Mouse (Mus musculus) ES-CJ7 (cell line): ENCODE data around the gene Fermt3.
A peak's percentile ranks its signal among the peaks of the same experiment; 100 is the strongest.
"Not testable (repeated sequence)": the region's sequence is repeated elsewhere in the genome, so short reads cannot be mapped to it uniquely, and the experiment has no call there.

Experiments
- DNase-seq: peaks from one replicate; pipeline ENCODE4 v3.0.0; 2011; ENCODE audit warnings: low read depth, low spot score

Gene Fermt3

DNA sequence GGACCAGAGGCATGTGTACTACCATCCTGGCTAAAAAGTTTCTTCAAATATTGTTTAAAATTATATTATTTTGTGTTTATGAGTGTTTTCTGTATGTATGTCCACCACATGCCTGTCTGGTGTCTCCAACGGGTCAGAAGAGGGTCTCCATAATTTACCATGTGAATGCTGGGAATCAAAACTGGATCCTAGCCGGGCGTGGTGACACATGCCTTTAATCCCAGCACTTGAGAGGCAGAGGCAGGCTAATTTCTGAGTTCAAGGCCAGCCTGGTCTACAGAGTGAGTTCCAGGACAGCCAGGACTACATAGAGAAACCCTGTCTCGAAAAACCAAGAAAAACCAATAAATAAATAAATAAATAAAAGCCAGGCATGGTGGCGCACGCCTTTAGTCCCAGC lies 28.1 kb downstream of the Fermt3 start:
- DNase-seq = not testable (repeated sequence)

- no peak for DNase-seq
Observed at GRCm38 (mm10) chr19:6990712-6991111, 28.6 kb downstream of the Fermt3 start.

GRCm38 (mm10) chr19:6989251-6989650 lies 30.0 kb downstream of the Fermt3 start:
- no peak for DNase-seq

- no peak for DNase-seq
Observed at GRCm38 (mm10) chr19:6987904-6988285, 31.4 kb downstream of the Fermt3 start.

DNA sequence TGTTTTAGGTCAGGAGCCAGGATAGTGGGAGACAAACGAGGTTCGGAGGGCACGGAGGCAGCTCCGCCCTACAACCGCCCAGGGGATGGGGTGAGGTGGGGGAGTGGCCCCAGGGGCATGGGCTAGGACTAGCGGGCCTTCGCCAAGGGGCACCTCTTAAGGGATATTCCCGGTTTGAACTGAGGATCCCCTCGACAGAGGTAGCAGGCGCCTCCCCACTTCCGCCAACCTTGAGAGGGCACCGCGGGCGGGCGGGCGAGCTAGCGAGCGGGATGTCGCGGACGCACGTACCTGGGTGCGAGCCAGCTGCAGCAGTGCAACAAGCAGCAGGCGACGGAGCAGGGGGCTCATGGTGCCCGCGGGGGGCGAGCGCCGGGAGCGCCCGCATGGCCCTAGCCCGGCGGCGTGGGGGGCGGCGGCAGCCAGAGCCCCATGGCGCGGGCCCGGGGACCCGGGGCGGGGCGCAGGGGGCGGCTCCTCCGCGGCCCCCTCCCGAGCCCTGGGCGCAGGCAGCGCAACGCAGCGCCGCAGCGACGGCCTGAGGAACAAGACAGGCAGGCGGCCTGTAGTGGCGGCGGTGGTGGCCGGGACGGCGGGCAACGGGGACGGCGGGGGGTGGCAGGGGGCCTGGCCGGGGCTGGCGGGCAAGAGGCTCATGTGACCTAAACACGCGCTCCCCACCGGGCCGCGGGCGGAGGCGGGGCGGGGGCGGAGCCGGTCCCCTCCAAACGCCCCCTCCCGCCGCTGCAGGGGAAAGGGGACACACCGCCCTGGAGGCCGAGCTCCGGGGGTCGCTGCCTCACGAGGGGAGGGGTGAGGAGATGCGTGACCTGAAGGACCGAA lies 32.0 kb downstream of the Fermt3 start, which contains the start of gene Vegfb:
Gene Vegfb, minus strand, starts transcription at position 591 of the 843 bp plus-strand sequence.
- DNase-seq = no peak

- DNase-seq = no peak
Observed at GRCm38 (mm10) chr19:6985951-6986708, 33.1 kb downstream of the Fermt3 start.

GRCm38 (mm10) chr19:6985300-6985699 lies 34.0 kb downstream of the Fermt3 start:
- DNase-seq = peak; percentile 45

GRCm38 (mm10) chr19:6983621-6984020 lies 35.6 kb downstream of the Fermt3 start:
- no peak for DNase-seq

GRCm38 (mm10) chr19:6981465-6981864 lies 37.8 kb downstream of the Fermt3 start:
- no peak for DNase-seq

DNA sequence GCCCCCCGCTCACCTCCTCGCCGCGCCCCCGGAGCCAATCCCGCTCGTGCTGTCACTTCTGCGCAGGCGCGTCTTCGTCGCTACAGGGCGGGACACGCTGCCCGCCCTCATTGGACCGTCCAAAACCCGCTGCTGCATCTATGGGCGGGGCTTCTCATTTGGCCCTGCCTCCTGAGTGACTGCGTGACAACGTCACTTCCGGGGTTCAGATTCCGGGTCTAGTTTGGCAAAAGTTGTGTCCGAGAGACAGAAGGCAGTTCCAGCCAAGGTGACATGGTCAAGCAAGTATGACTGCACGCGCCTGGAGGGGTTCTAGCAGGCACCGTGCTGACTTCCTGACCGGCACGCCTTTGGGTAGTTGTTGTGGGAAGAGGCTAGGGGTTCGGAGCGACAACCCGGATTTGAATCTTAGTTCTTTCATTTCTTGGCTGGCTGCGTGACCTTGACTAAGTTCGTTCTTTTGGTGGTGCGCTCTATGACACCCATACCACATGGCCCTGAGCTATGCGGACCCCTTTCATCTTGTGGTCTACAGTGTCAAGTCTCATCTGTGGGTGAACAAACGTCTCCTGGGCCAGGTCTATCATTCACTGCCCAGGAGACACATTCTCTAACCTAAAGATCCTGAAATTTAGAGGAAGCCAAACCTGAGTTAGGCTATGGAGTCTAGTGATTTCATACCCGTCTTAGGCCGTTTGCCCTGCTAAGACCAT lies 38.7 kb downstream of the Fermt3 start, which contains the start of gene Fkbp2:
Gene Fkbp2, minus strand, starts transcription at position 121 of the 713 bp plus-strand sequence.
- peak; percentile 99 for DNase-seq

GRCm38 (mm10) chr19:6979486-6980380 lies 39.5 kb downstream of the Fermt3 start:
- DNase-seq = peak; percentile 100

- DNase-seq = peak; percentile 49
Observed at GRCm38 (mm10) chr19:6979001-6979479, 40.2 kb downstream of the Fermt3 start.

DNA sequence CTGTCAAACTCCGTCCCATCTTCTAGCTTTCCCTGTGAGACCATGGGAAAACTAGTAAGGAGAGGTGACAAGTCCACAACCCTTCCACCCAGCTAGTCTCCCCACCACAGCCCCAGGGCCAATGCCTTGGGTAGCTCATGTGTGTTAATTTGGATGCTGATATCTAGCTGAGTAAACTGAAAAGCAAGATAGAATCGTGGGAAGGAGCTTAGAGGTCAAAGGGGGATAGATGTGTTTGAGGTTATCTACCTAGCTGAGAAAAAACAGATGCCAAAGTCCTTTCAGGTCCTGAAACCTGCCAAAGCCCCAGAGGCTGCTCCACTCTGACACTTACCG lies 40.7 kb downstream of the Fermt3 start:
- no peak for DNase-seq

DNA sequence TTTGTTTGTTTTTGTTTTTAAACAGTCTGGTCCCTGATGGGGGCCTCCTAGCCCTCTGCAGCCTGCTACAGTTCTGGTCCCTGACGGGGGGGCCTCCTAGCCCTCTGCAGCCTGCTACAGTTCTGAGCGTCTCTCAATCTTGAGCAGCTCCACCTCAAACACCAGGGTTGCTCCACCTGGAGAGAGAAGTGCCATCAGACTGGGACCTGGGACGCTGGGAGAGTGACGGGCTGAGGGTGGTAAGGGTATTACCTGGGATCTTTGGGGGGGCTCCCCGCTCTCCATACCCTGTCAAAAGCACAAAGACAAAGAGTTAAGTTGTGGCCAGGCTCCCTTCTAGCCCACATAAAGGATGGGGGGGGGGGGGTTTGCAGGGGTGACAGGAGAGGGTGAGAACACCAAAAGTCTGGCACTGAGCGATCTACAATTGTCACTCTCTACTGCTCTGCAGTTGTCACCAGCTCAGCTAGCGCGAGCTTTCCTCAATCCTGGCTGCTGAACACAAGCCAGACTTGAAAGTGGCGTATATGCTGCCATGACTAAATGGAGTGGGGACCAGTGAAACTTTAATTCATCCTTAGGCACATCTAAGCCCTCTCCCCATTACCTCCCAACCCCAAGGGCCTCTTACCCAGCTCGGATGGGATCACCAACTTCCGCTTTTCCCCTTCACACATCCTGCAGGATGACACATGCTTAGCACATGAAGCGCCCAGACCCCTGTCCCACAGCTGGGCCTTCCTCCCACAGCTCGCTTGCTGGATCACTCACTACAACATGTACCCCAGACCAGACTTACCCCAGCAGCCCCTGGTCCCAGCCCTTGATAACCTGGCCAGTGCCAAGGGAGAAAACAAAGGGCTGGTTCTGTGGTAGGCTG lies 41.3 kb downstream of the Fermt3 start:
- DNase-seq = no peak

DNA sequence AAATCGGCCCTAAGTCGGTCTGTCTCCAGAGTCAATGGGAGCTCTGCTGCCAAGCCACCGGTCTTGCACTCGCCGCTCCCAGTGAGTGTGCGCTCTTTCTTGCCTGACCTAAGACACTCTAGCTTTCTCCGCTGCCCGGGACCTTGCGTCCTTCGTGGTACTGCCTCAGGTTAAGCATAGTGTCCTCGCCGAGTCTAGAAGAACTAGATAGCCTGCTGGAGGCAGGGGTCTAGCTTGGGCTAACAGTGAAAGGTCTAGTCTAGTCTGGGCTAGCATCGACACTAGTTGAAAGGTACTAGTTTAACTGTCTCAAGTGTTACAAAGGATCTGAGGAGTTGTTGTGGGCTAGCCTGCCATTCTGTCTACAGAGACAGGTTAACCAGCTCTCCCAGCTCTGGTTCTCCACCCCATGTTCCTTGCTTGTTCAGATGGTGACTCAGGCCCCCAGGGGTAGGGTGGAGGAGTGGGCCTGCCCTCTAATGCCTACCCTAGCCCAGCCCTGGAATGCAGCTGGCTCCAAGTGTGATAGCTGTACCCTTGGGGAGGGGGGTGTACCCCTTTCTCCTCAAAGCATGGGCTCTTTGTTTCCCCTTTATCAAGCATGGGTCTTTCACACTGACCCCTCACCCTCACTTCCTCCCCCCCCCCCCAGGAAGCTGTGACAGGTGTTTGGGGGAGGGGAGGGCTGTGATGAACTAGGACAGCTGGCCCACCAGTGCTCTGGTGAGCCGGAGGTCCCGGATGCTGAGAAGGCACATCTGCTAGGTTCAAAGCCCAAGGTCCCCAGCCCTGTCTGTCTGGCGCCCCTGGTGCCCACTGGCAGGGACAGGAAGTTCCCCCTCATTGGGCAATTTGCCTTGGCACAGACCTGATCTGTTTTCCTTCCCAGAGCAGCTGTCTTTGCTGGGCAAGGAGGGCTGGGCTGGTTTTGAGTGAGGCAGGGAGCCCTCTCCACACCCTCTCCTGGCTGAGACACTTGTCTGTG lies 43.4 kb downstream of the Fermt3 start, which contains the start of gene Plcb3:
Gene Plcb3, minus strand, starts transcription at position 934 of the 985 bp plus-strand sequence.
- peak; percentile 57 for DNase-seq

- peak; percentile 91 for DNase-seq
Observed at GRCm38 (mm10) chr19:6974211-6975205, 44.8 kb downstream of the Fermt3 start, which contains the start of gene Ppp1r14b. Gene Ppp1r14b, plus strand, starts transcription at chr19:6974968.

DNA sequence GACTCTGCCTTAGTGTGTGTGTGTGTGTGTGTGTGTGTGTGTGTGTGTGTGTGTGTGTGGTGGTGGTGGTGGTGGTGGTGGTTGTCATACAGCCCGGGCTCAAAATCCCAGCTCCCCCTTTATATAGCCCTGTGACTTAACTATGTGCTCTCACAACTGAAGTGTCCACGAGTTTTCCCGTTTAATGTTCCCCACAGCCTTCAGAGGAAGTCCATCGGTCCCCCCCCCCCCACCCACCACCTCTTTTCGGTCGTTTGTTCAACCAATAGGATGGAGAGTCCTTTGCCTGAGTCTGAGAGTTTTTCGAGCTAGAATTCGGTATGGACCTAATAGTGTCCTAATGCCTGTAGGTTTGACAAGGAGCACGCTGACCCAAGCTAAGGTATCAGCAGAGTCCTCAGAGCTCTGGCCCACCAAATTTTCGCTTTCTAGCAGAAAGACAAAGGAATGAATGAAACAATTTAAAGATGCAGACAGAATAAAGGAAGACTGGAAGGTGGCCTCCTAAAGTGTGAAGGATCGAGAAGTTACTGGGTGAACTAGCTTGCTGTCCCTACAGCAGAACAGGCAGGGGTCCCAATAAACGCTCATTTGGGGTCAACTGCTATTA lies 45.6 kb downstream of the Fermt3 start:
- DNase-seq = no peak
